Mouse (Mus musculus): ENCODE data around the gene Adcy9. TPM values are rescaled to one million over a fixed set of nuclear protein-coding genes. Genes with fewer than 3 reads are reported as not detected.

The Adcy9 gene
- polyA plus RNA-seq, 1 experiment from 2014 or later: 0.55 TPM

- H3K4me1 ChIP-seq: 0 out of 2 replicates have a peak, but pooled peaks cover 11% of the 10 kb centered on the region
- no peaks in the 10 kb centered on the region for H3K27me3 ChIP-seq (ENCODE audit: insufficient read depth, poor library complexity, severe bottlenecking)
- H3K27ac ChIP-seq: no peak overlapping the region
- 81% methylated on average over 7 of the region's 7 CpGs for WGBS
- no peaks in the 10 kb centered on the region for H3K36me3 ChIP-seq
- DNase-seq (ENCODE audit: low spot score): no peak
- H3K4me3 ChIP-seq: no peak overlapping the region
- H3K9me3 ChIP-seq: no peaks in the 10 kb centered on the region
Observed at GRCm38 (mm10) chr16:4397636-4398035, 22.7 kb downstream of the Adcy9 start.

- no peak overlapping the region for H3K27ac ChIP-seq
- H3K4me1 ChIP-seq: 0 out of 2 replicates have a peak, but pooled peaks cover 6% of the 10 kb centered on the region
- DNase-seq (ENCODE audit: low spot score): no peak
- H3K4me3 ChIP-seq: no peak overlapping the region
- WGBS: 66% methylated on average over 10 of the region's 10 CpGs
- H3K27me3 ChIP-seq (ENCODE audit: insufficient read depth, poor library complexity, severe bottlenecking): no peaks in the 10 kb centered on the region
- H3K9me3 ChIP-seq: no peaks in the 10 kb centered on the region
- H3K36me3 ChIP-seq: no peaks in the 10 kb centered on the region
Observed at GRCm38 (mm10) chr16:4395687-4396341, 24.5 kb downstream of the Adcy9 start.

GRCm38 (mm10) chr16:4394991-4395590, 25.2 kb downstream of the Adcy9 start:
- no peaks in the 10 kb centered on the region for H3K9me3 ChIP-seq
- WGBS: 83% methylated on average over 4 of the region's 4 CpGs
- H3K27ac ChIP-seq: no peak overlapping the region

GRCm38 (mm10) chr16:4383473-4384038, 36.7 kb downstream of the Adcy9 start:
- no peak for DNase-seq (ENCODE audit: low spot score)
- Histone ChIP-seq H3K4me1 (peaks cover 4% of the 10 kb centered on the region; the same call in 1 of the 2 replicates), H3K27me3 (ENCODE audit: insufficient read depth, poor library complexity, severe bottlenecking) (no peaks in the 10 kb centered on the region), H3K4me3 (no peak overlapping the region), H3K27ac (no peak overlapping the region), H3K9me3 (no peaks in the 10 kb centered on the region), H3K36me3 (no peaks in the 10 kb centered on the region)
- WGBS: 73% methylated on average over 4 of the region's 4 CpGs

More at GRCm38 (mm10) chr16:4394991-4395590, 25.2 kb downstream of the Adcy9 start:
- no peak overlapping the region for H3K4me3 ChIP-seq
- H3K27me3 ChIP-seq (ENCODE audit: insufficient read depth, poor library complexity, severe bottlenecking): no peaks in the 10 kb centered on the region
- DNase-seq (ENCODE audit: low spot score): no peak
- no peaks in the 10 kb centered on the region for H3K36me3 ChIP-seq
- 0 out of 2 replicates have a peak, but pooled peaks cover 3% of the 10 kb centered on the region for H3K4me1 ChIP-seq

GRCm38 (mm10) chr16:4382406-4382805, 37.9 kb downstream of the Adcy9 start:
- H3K9me3 ChIP-seq: no peaks in the 10 kb centered on the region
- H3K36me3 ChIP-seq: no peaks in the 10 kb centered on the region
- no peak overlapping the region for H3K4me3 ChIP-seq
- H3K27me3 ChIP-seq (ENCODE audit: insufficient read depth, poor library complexity, severe bottlenecking): no peaks in the 10 kb centered on the region
- no peak for DNase-seq (ENCODE audit: low spot score)
- H3K27ac ChIP-seq: no peak overlapping the region
- 93% methylated on average over 3 of the region's 3 CpGs for WGBS
- peaks cover 4% of the 10 kb centered on the region; the same call in 1 of the 2 replicates for H3K4me1 ChIP-seq

- Histone ChIP-seq H3K4me3 (no peak overlapping the region), H3K4me1 (peaks cover 4% of the 10 kb centered on the region; the same call in 1 of the 2 replicates), H3K9me3 (no peaks in the 10 kb centered on the region), H3K27me3 (ENCODE audit: insufficient read depth, poor library complexity, severe bottlenecking) (no peaks in the 10 kb centered on the region), H3K36me3 (no peaks in the 10 kb centered on the region), H3K27ac (no peak overlapping the region)
- 79% methylated on average over 4 of the region's 4 CpGs for WGBS
- DNase-seq (ENCODE audit: low spot score): no peak
Observed at GRCm38 (mm10) chr16:4381487-4381886, 38.8 kb downstream of the Adcy9 start.

- Histone ChIP-seq H3K9me3 (no peaks in the 10 kb centered on the region), H3K4me1 (peaks cover 4% of the 10 kb centered on the region; the same call in 1 of the 2 replicates), H3K4me3 (no peak overlapping the region), H3K36me3 (no peaks in the 10 kb centered on the region), H3K27me3 (ENCODE audit: insufficient read depth, poor library complexity, severe bottlenecking) (no peaks in the 10 kb centered on the region), H3K27ac (no peak overlapping the region)
- no peak for DNase-seq (ENCODE audit: low spot score)
- WGBS: 69% methylated on average over 1 of the region's 1 CpGs
Observed at GRCm38 (mm10) chr16:4378788-4379187, 41.5 kb downstream of the Adcy9 start.

GRCm38 (mm10) chr16:4377556-4377955, 42.7 kb downstream of the Adcy9 start:
- no peaks in the 10 kb centered on the region for H3K36me3 ChIP-seq
- H3K27ac ChIP-seq: no peak overlapping the region
- DNase-seq (ENCODE audit: low spot score): no peak
- peaks cover 4% of the 10 kb centered on the region; the same call in 1 of the 2 replicates for H3K4me1 ChIP-seq
- H3K9me3 ChIP-seq: no peaks in the 10 kb centered on the region
- WGBS: 75% methylated on average over 5 of the region's 5 CpGs
- H3K27me3 ChIP-seq (ENCODE audit: insufficient read depth, poor library complexity, severe bottlenecking): no peaks in the 10 kb centered on the region
- H3K4me3 ChIP-seq: no peak overlapping the region

- no peak for DNase-seq (ENCODE audit: low spot score)
- Histone ChIP-seq H3K9me3 (no peaks in the 10 kb centered on the region), H3K4me1 (no peaks in the 10 kb centered on the region), H3K4me3 (no peak overlapping the region), H3K27ac (no peak overlapping the region), H3K27me3 (ENCODE audit: insufficient read depth, poor library complexity, severe bottlenecking) (no peaks in the 10 kb centered on the region), H3K36me3 (no peaks in the 10 kb centered on the region)
- WGBS: 63% methylated on average over 7 of the region's 7 CpGs
Observed at GRCm38 (mm10) chr16:4374780-4375380, 45.4 kb downstream of the Adcy9 start.

GRCm38 (mm10) chr16:4374270-4374669, 46.0 kb downstream of the Adcy9 start:
- DNase-seq (ENCODE audit: low spot score): no peak
- Histone ChIP-seq H3K4me3 (no peak overlapping the region), H3K9me3 (no peaks in the 10 kb centered on the region), H3K27ac (no peak overlapping the region), H3K36me3 (no peaks in the 10 kb centered on the region), H3K4me1 (no peaks in the 10 kb centered on the region), H3K27me3 (ENCODE audit: insufficient read depth, poor library complexity, severe bottlenecking) (no peaks in the 10 kb centered on the region)
- WGBS: 72% methylated on average over 5 of the region's 5 CpGs

GRCm38 (mm10) chr16:4371039-4371438, 49.3 kb downstream of the Adcy9 start:
- WGBS: 42% methylated on average over 2 of the region's 2 CpGs
- H3K27me3 ChIP-seq (ENCODE audit: insufficient read depth, poor library complexity, severe bottlenecking): no peaks in the 10 kb centered on the region
- H3K4me3 ChIP-seq: no peak overlapping the region
- no peaks in the 10 kb centered on the region for H3K9me3 ChIP-seq
- no peaks in the 10 kb centered on the region for H3K36me3 ChIP-seq
- peaks cover 16% of the 10 kb centered on the region; the same call in 1 of the 2 replicates for H3K4me1 ChIP-seq
- H3K27ac ChIP-seq: no peak overlapping the region
- no peak for DNase-seq (ENCODE audit: low spot score)

GRCm38 (mm10) chr16:4370141-4370541, 50.2 kb downstream of the Adcy9 start:
- H3K36me3 ChIP-seq: no peaks in the 10 kb centered on the region
- no peak overlapping the region for H3K4me3 ChIP-seq
- no peaks in the 10 kb centered on the region for H3K27me3 ChIP-seq (ENCODE audit: insufficient read depth, poor library complexity, severe bottlenecking)
- no peak for DNase-seq (ENCODE audit: low spot score)
- H3K27ac ChIP-seq: no peak overlapping the region
- H3K4me1 ChIP-seq: peaks cover 16% of the 10 kb centered on the region; the same call in 1 of the 2 replicates
- 78% methylated on average over 10 of the region's 10 CpGs for WGBS
- no peaks in the 10 kb centered on the region for H3K9me3 ChIP-seq

GRCm38 (mm10) chr16:4367930-4368329, 52.4 kb downstream of the Adcy9 start:
- Histone ChIP-seq H3K9me3 (no peaks in the 10 kb centered on the region), H3K4me1 (peaks cover 16% of the 10 kb centered on the region; the same call in 1 of the 2 replicates), H3K27me3 (ENCODE audit: insufficient read depth, poor library complexity, severe bottlenecking) (no peaks in the 10 kb centered on the region), H3K4me3 (no peak overlapping the region), H3K36me3 (no peaks in the 10 kb centered on the region), H3K27ac (no peak overlapping the region)
- DNase-seq (ENCODE audit: low spot score): no peak
- WGBS: 14% methylated on average over 3 of the region's 3 CpGs
